Mouse (Mus musculus): Measurements from ENCODE around the gene Cdc42bpb. TPM values are rescaled to one million over a fixed set of nuclear protein-coding genes. Genes with fewer than 3 reads are reported as not detected.

Gene Cdc42bpb
- polyA plus RNA-seq, 1 experiment from 2014 or later = 43.4 TPM

GRCm38 (mm10) chr12:111375559-111375958, 2.0 kb downstream of the Cdc42bpb start:
- no peak for ATAC-seq (ENCODE audit: low FRiP score, low TSS enrichment)
- Histone ChIP-seq H3K4me1 (ENCODE audit: control insufficient read depth, insufficient read depth, low read length) (peaks cover 25% of the 10 kb centered on the region), H3K27ac (ENCODE audit: low read depth, low read length) (no peak overlapping the region), H3K4me2 (replicated peaks; ENCODE audit: low read depth, low read length) (peak overlapping the region; percentile 89), H3K9me3 (ENCODE audit: control insufficient read depth, low read length) (no peaks in the 10 kb centered on the region), H3K9ac (ENCODE audit: low read depth, low read length) (peak overlapping the region; percentile 94; the same call in 1 of the 2 replicates), H3K4me3 (ENCODE audit: low read length) (peak overlapping the region; percentile 100), H3K27me3 (ENCODE audit: control insufficient read depth, insufficient read depth, low read length) (no peaks in the 10 kb centered on the region), H3K36me3 (ENCODE audit: control insufficient read depth, insufficient read depth, low read length) (no peaks in the 10 kb centered on the region)
- 45% methylated on average over 12 of the region's 12 CpGs for WGBS

- no peak for ATAC-seq (ENCODE audit: low FRiP score, low TSS enrichment)
- 59% methylated on average over 10 of the region's 10 CpGs for WGBS
- Histone ChIP-seq H3K36me3 (ENCODE audit: control insufficient read depth, insufficient read depth, low read length) (no peaks in the 10 kb centered on the region), H3K4me1 (ENCODE audit: control insufficient read depth, insufficient read depth, low read length) (peaks cover 25% of the 10 kb centered on the region), H3K9me3 (ENCODE audit: control insufficient read depth, low read length) (no peaks in the 10 kb centered on the region), H3K4me3 (ENCODE audit: low read length) (peak overlapping the region; percentile 2; the same call in 1 of the 2 replicates), H3K4me2 (replicated peaks; ENCODE audit: low read depth, low read length) (peak overlapping the region; percentile 89), H3K27ac (ENCODE audit: low read depth, low read length) (no peak overlapping the region), H3K27me3 (ENCODE audit: control insufficient read depth, insufficient read depth, low read length) (no peaks in the 10 kb centered on the region), H3K9ac (ENCODE audit: low read depth, low read length) (no peak overlapping the region)
These were observed 2.8 kb downstream of the Cdc42bpb start for GRCm38 (mm10) chr12:111374727-111375126.

GRCm38 (mm10) chr12:111373411-111373810, 4.1 kb downstream of the Cdc42bpb start:
- H3K9ac ChIP-seq (ENCODE audit: low read depth, low read length) = no peak overlapping the region
- H3K4me1 ChIP-seq (ENCODE audit: control insufficient read depth, insufficient read depth, low read length) = peaks cover 33% of the 10 kb centered on the region
- no peaks in the 10 kb centered on the region for H3K9me3 ChIP-seq (ENCODE audit: control insufficient read depth, low read length)
- H3K36me3 ChIP-seq (ENCODE audit: control insufficient read depth, insufficient read depth, low read length) = no peaks in the 10 kb centered on the region
- H3K27ac ChIP-seq (ENCODE audit: low read depth, low read length) = no peak overlapping the region
- ATAC-seq (ENCODE audit: low FRiP score, low TSS enrichment) = no peak
- H3K27me3 ChIP-seq (ENCODE audit: control insufficient read depth, insufficient read depth, low read length) = no peaks in the 10 kb centered on the region
- H3K4me2 ChIP-seq (replicated peaks; ENCODE audit: low read depth, low read length) = no peak overlapping the region
- 66% methylated on average over 6 of the region's 6 CpGs for WGBS
- H3K4me3 ChIP-seq (ENCODE audit: low read length) = no peak overlapping the region

- Histone ChIP-seq H3K36me3 (ENCODE audit: control insufficient read depth, insufficient read depth, low read length) (no peaks in the 10 kb centered on the region), H3K27ac (ENCODE audit: low read depth, low read length) (no peak overlapping the region), H3K9ac (ENCODE audit: low read depth, low read length) (no peak overlapping the region), H3K4me3 (ENCODE audit: low read length) (no peak overlapping the region), H3K9me3 (ENCODE audit: control insufficient read depth, low read length) (no peaks in the 10 kb centered on the region), H3K4me2 (replicated peaks; ENCODE audit: low read depth, low read length) (no peak overlapping the region), H3K27me3 (ENCODE audit: control insufficient read depth, insufficient read depth, low read length) (no peaks in the 10 kb centered on the region), H3K4me1 (ENCODE audit: control insufficient read depth, insufficient read depth, low read length) (peaks cover 36% of the 10 kb centered on the region)
- no peak for ATAC-seq (ENCODE audit: low FRiP score, low TSS enrichment)
- whole genome bisulfite sequencing = 83% methylated on average over 7 of the region's 7 CpGs
These were observed 5.6 kb downstream of the Cdc42bpb start for GRCm38 (mm10) chr12:111371905-111372304.

- no peak overlapping the region for H3K4me3 ChIP-seq (ENCODE audit: low read length)
- H3K4me1 ChIP-seq (ENCODE audit: control insufficient read depth, insufficient read depth, low read length) = peaks cover 25% of the 10 kb centered on the region
- no peak overlapping the region for H3K4me2 ChIP-seq (replicated peaks; ENCODE audit: low read depth, low read length)
- H3K27ac ChIP-seq (ENCODE audit: low read depth, low read length) = no peak overlapping the region
- WGBS = 62% methylated on average over 4 of the region's 4 CpGs
- no peaks in the 10 kb centered on the region for H3K9me3 ChIP-seq (ENCODE audit: control insufficient read depth, low read length)
- no peaks in the 10 kb centered on the region for H3K27me3 ChIP-seq (ENCODE audit: control insufficient read depth, insufficient read depth, low read length)
- H3K9ac ChIP-seq (ENCODE audit: low read depth, low read length) = no peak overlapping the region
- no peak for ATAC-seq (ENCODE audit: low FRiP score, low TSS enrichment)
- no peaks in the 10 kb centered on the region for H3K36me3 ChIP-seq (ENCODE audit: control insufficient read depth, insufficient read depth, low read length)
These were observed 7.3 kb downstream of the Cdc42bpb start for GRCm38 (mm10) chr12:111370249-111370648.

GRCm38 (mm10) chr12:111367065-111367464, 10.5 kb downstream of the Cdc42bpb start:
- Histone ChIP-seq H3K36me3 (ENCODE audit: control insufficient read depth, insufficient read depth, low read length) (no peaks in the 10 kb centered on the region), H3K4me3 (ENCODE audit: low read length) (no peak overlapping the region), H3K27me3 (ENCODE audit: control insufficient read depth, insufficient read depth, low read length) (no peaks in the 10 kb centered on the region), H3K4me2 (replicated peaks; ENCODE audit: low read depth, low read length) (no peak overlapping the region), H3K9ac (ENCODE audit: low read depth, low read length) (no peak overlapping the region), H3K4me1 (ENCODE audit: control insufficient read depth, insufficient read depth, low read length) (peaks cover 29% of the 10 kb centered on the region), H3K27ac (ENCODE audit: low read depth, low read length) (no peak overlapping the region), H3K9me3 (ENCODE audit: control insufficient read depth, low read length) (no peaks in the 10 kb centered on the region)
- no peak for ATAC-seq (ENCODE audit: low FRiP score, low TSS enrichment)
- 79% methylated on average over 7 of the region's 7 CpGs for WGBS

- no peak overlapping the region for H3K27ac ChIP-seq (ENCODE audit: low read depth, low read length)
- peaks cover 40% of the 10 kb centered on the region for H3K4me1 ChIP-seq (ENCODE audit: control insufficient read depth, insufficient read depth, low read length)
- no peak overlapping the region for H3K4me2 ChIP-seq (replicated peaks; ENCODE audit: low read depth, low read length)
- WGBS = 91% methylated on average over 3 of the region's 3 CpGs
- H3K4me3 ChIP-seq (ENCODE audit: low read length) = no peak overlapping the region
- H3K36me3 ChIP-seq (ENCODE audit: control insufficient read depth, insufficient read depth, low read length) = no peaks in the 10 kb centered on the region
- ATAC-seq (ENCODE audit: low FRiP score, low TSS enrichment) = no peak
- no peaks in the 10 kb centered on the region for H3K27me3 ChIP-seq (ENCODE audit: control insufficient read depth, insufficient read depth, low read length)
- no peak overlapping the region for H3K9ac ChIP-seq (ENCODE audit: low read depth, low read length)
- no peaks in the 10 kb centered on the region for H3K9me3 ChIP-seq (ENCODE audit: control insufficient read depth, low read length)
These were observed 13.3 kb downstream of the Cdc42bpb start for GRCm38 (mm10) chr12:111364234-111364633.

- Histone ChIP-seq H3K36me3 (ENCODE audit: control insufficient read depth, insufficient read depth, low read length) (no peaks in the 10 kb centered on the region), H3K4me1 (ENCODE audit: control insufficient read depth, insufficient read depth, low read length) (peaks cover 35% of the 10 kb centered on the region), H3K27ac (ENCODE audit: low read depth, low read length) (peak overlapping the region; percentile 8; the same call in 1 of the 2 replicates), H3K4me2 (replicated peaks; ENCODE audit: low read depth, low read length) (no peak overlapping the region), H3K4me3 (ENCODE audit: low read length) (no peak overlapping the region), H3K27me3 (ENCODE audit: control insufficient read depth, insufficient read depth, low read length) (no peaks in the 10 kb centered on the region), H3K9ac (ENCODE audit: low read depth, low read length) (no peak overlapping the region), H3K9me3 (ENCODE audit: control insufficient read depth, low read length) (no peaks in the 10 kb centered on the region)
- WGBS = 56% methylated on average over 14 of the region's 14 CpGs
- ATAC-seq (ENCODE audit: low FRiP score, low TSS enrichment) = no peak
These were observed 16.0 kb downstream of the Cdc42bpb start for GRCm38 (mm10) chr12:111361319-111362098.

GRCm38 (mm10) chr12:111360671-111361070, 16.8 kb downstream of the Cdc42bpb start:
- 86% methylated on average over 16 of the region's 16 CpGs for WGBS
- no peaks in the 10 kb centered on the region for H3K36me3 ChIP-seq (ENCODE audit: control insufficient read depth, insufficient read depth, low read length)
- no peak for ATAC-seq (ENCODE audit: low FRiP score, low TSS enrichment)
- no peak overlapping the region for H3K9ac ChIP-seq (ENCODE audit: low read depth, low read length)
- no peak overlapping the region for H3K27ac ChIP-seq (ENCODE audit: low read depth, low read length)
- no peak overlapping the region for H3K4me2 ChIP-seq (replicated peaks; ENCODE audit: low read depth, low read length)
- no peaks in the 10 kb centered on the region for H3K27me3 ChIP-seq (ENCODE audit: control insufficient read depth, insufficient read depth, low read length)
- H3K4me3 ChIP-seq (ENCODE audit: low read length) = no peak overlapping the region
- H3K4me1 ChIP-seq (ENCODE audit: control insufficient read depth, insufficient read depth, low read length) = peaks cover 35% of the 10 kb centered on the region
- no peaks in the 10 kb centered on the region for H3K9me3 ChIP-seq (ENCODE audit: control insufficient read depth, low read length)

Data from kidney, embryonic 14.5 days (tissue).